Mouse (Mus musculus): ENCODE data around the gene Tmem38b.

DNA sequence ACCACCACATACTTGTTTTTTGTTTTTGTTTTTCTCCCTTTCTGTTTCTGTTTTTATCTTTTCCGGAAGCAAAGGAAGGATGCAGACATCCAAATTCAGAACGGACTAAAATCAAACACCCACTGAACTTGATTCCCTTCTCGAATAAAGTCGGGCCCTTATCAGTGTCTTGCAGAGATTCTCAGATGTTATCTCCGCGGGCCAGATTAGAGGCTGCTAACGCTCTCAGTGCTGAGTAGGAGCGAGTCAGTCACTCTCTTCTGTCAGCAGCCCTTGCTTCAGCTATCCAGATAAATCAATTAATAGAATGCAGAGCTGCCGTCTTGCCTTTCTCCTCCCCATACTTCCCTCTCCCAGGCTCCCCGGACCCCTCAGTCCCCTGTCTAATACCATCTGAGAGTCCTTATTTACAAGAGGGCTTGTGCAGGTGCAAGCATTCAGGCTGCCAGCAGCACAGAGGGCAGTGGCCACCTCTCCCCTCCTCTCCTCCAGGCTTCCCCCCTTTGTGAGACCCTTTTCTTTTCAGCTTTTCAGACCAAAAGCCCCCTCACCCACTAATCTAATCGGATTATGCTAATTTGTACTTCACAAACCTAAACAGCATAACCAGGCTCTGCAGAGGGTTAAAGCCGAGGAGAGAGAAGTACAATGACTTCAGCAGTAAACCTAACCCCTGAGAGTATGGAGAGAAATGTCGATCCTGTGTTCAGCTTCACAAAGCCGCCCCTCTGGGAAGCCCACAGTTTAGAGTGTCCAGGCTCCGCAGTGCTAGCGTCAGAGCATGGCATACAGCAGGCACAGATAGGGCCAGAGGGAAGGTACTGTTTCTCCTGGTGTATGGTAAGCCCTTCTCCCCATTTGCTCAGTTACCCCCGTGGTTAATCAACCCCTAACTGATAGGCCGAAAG is 28.7 kb upstream of the Tmem38b start:
- TF ChIP-seq POLR2A (IDR thresholded peaks at IDR 0.05; ENCODE audit: control insufficient read depth, extremely low read depth, insufficient read depth, low read length, poor library complexity) (no peak), CTCF (IDR thresholded peaks at IDR 0.05; ENCODE audit: borderline replicate concordance, control insufficient read depth, extremely low read depth, insufficient read depth, low read length, poor library complexity) (no peak)

Data from thymus, adult 2 months (tissue).